Mouse (Mus musculus): Measurements from ENCODE around the gene Olfr368. TPM values are rescaled to one million over a fixed set of nuclear protein-coding genes. Genes with fewer than 3 reads are reported as not detected.

Gene Olfr368
- polyA plus RNA-seq (2014; fragmentation: Illumina TruSeq; extraction: RNeasy Lipid Tissue Mini Kit (QIAGEN cat#74804); ENCODE audit: low read depth, low replicate concordance) = not detected

DNA sequence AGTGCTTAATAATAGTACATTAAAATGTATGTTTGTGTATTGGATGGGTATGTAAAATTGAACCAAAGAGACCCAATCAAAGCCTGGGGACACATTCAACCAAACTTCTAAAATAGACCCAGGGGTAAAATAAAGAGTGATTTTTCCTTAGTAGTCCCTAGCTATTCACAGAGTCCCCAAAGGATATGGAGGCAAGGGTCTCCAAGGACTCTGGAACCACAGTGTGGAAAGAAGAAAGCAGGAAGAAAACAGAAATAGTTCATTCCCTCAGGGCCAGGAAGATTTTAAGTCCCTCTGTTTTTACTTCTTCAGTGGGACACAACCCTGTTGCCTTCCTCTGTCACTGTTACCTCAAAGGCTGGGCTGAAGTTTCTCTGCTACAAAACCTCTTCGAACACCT, at the start of gene Olfr368:
Olfr368 (plus strand) TSS at position 301 of the 400 bp plus-strand sequence.

DNA sequence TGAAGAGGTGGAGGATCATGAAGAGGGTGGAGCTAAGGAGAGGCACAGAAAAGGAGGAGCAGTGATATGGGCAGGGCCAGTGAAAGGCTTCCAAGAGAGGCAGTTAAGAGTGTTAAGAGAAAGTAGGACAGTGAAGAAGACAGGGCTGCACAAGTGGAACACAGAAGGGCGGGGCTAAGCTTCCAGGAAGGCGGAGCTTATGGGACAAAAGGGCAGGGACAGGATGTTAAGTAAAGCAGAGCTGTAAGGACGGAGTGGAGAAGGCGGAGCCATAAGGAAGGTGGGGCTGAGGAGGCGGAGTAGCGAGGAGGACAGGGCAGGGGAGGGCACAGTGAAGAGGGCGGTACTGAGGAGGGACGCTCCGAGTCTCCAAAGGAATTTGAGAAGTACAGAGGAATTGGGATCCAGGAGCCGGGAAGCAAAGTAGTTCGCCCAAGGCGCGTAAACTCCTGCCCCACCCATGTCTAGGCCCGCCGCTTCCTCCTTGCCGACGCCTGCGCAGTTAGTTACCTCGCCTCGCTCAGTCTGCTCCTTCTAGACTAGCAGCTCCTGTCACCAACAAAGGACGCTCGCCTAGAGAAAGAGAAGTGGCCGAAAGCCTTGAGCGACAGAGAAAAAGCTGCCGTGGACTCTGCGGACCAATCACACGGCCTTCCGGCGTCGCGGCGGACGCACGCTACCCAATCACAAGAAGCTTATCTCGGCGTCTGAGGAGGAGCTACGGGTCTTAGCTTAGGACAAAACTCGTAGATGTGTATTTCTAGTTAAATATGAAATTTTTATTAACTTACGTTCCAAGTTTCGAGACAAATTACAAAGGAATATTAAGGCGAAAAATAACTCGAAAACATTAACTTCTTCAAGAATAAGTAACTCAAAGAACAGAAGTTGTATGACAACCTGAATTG, 32.6 kb downstream of the Olfr368 start, which contains the start of gene Pdcl:
Pdcl (minus strand) TSS at position 700 of the 908 bp plus-strand sequence.

Other genes with a start within 250 kb of the Olfr368 start
- gene Olfr361, start 237.2 kb upstream of the Olfr368 start, polyA plus RNA-seq (2014; fragmentation: Illumina TruSeq; extraction: RNeasy Lipid Tissue Mini Kit (QIAGEN cat#74804); ENCODE audit: low read depth, low replicate concordance) = not detected
- not detected for gene Olfr362, start 208.6 kb upstream of the Olfr368 start, polyA plus RNA-seq (2014; fragmentation: Illumina TruSeq; extraction: RNeasy Lipid Tissue Mini Kit (QIAGEN cat#74804); ENCODE audit: low read depth, low replicate concordance)
- gene Olfr364-ps1, start 187.2 kb upstream of the Olfr368 start, polyA plus RNA-seq (2014; fragmentation: Illumina TruSeq; extraction: RNeasy Lipid Tissue Mini Kit (QIAGEN cat#74804); ENCODE audit: low read depth, low replicate concordance) = not detected
- not detected for gene Olfr365, start 138.3 kb upstream of the Olfr368 start, polyA plus RNA-seq (2014; fragmentation: Illumina TruSeq; extraction: RNeasy Lipid Tissue Mini Kit (QIAGEN cat#74804); ENCODE audit: low read depth, low replicate concordance)
- not detected for gene Olfr366, start 114.9 kb upstream of the Olfr368 start, polyA plus RNA-seq (2014; fragmentation: Illumina TruSeq; extraction: RNeasy Lipid Tissue Mini Kit (QIAGEN cat#74804); ENCODE audit: low read depth, low replicate concordance)
- 36.5 TPM for gene Pdcl, start 32.8 kb downstream of the Olfr368 start, polyA plus RNA-seq (2014; fragmentation: Illumina TruSeq; extraction: RNeasy Lipid Tissue Mini Kit (QIAGEN cat#74804); ENCODE audit: low read depth, low replicate concordance)
- 15.2 TPM for gene Rc3h2, start 96.4 kb downstream of the Olfr368 start, polyA plus RNA-seq (2014; fragmentation: Illumina TruSeq; extraction: RNeasy Lipid Tissue Mini Kit (QIAGEN cat#74804); ENCODE audit: low read depth, low replicate concordance)
- gene Zbtb26, start 116.6 kb downstream of the Olfr368 start, polyA plus RNA-seq (2014; fragmentation: Illumina TruSeq; extraction: RNeasy Lipid Tissue Mini Kit (QIAGEN cat#74804); ENCODE audit: low read depth, low replicate concordance) = 6.1 TPM
- gene Zbtb6, start 116.7 kb downstream of the Olfr368 start, polyA plus RNA-seq (2014; fragmentation: Illumina TruSeq; extraction: RNeasy Lipid Tissue Mini Kit (QIAGEN cat#74804); ENCODE audit: low read depth, low replicate concordance) = 10.9 TPM
- 13.9 TPM for gene Rabgap1, start 116.8 kb downstream of the Olfr368 start, polyA plus RNA-seq (2014; fragmentation: Illumina TruSeq; extraction: RNeasy Lipid Tissue Mini Kit (QIAGEN cat#74804); ENCODE audit: low read depth, low replicate concordance)
- gene Gpr21, start 189.8 kb downstream of the Olfr368 start, polyA plus RNA-seq (2014; fragmentation: Illumina TruSeq; extraction: RNeasy Lipid Tissue Mini Kit (QIAGEN cat#74804); ENCODE audit: low read depth, low replicate concordance) = 0.11 TPM